Mouse (Mus musculus) stomach, embryonic 16.5 days (tissue): ENCODE results near the gene Zfp524. TPM values are rescaled to one million over a fixed set of nuclear protein-coding genes. Genes with fewer than 3 reads are reported as not detected.
A peak's percentile ranks its signal among the peaks of the same experiment; 100 is the strongest.

Experiments
- ATAC-seq: fragments of 200-750 bp; cut with Nextera tagmentation; 2 replicates; pipeline ENCODE4 v1.8.0; 2017; ENCODE audit warnings: moderate number of reproducible peaks, moderate TSS enrichment; ENCODE audit not compliant: insufficient read depth, low FRiP score
- H3K27ac ChIP-seq: fragments of 300-500 bp; sonication (generic); 2 replicates; pipeline ENCODE4 v1.5.1; 2014; ENCODE audit warnings: low read length
- H3K27me3 ChIP-seq: fragments of 300-500 bp; sonication (generic); 2 replicates; pipeline ENCODE4 v1.6.1; 2014; ENCODE audit warnings: low read length, control low read depth, mixed read lengths; ENCODE audit not compliant: control insufficient read depth, insufficient read depth
- H3K36me3 ChIP-seq: fragments of 300-500 bp; sonication (generic); 2 replicates; pipeline ENCODE4 v1.6.1; 2014; ENCODE audit warnings: low read length; ENCODE audit not compliant: control insufficient read depth, insufficient read depth
- H3K4me1 ChIP-seq: fragments of 300-500 bp; sonication (generic); 2 replicates; pipeline ENCODE4 v1.6.1; 2014; ENCODE audit warnings: low read length, control low read depth, mixed read lengths; ENCODE audit not compliant: control insufficient read depth, insufficient read depth
- H3K4me2 ChIP-seq: fragments of 300-500 bp; sonication (generic); 2 replicates; pipeline ENCODE4 v1.6.1; 2014; ENCODE audit warnings: low read depth, low read length, mixed read lengths
- H3K4me3 ChIP-seq: fragments of 300-500 bp; sonication (generic); replicated peaks from 2 replicates; pipeline ENCODE4 v1.5.1; 2014; ENCODE audit warnings: mild to moderate bottlenecking, low read length
- H3K9ac ChIP-seq: fragments of 300-500 bp; sonication (generic); 2 replicates; pipeline ENCODE4 v1.6.1; 2014; ENCODE audit warnings: low read length
- H3K9me3 ChIP-seq: fragments of 300-500 bp; sonication (generic); replicated peaks from 2 replicates; pipeline ENCODE4 v1.6.1; 2016; ENCODE audit warnings: low read length, control low read depth; ENCODE audit not compliant: control insufficient read depth
- WGBS: fragments of 180-500 bp; shearing (Covaris S2); extraction: QIAGEN DNeasy Blood & Tissue Kit; methylation state at CpG from one replicate; pipeline ENCODE4 v1.1.7; 2014; 5-methylcytosine and 5-hydroxymethylcytosine counted together
- polyA plus RNA-seq: library from polyadenylated mRNA; unstranded; fragments of >200 nt; fragmentation: Nextera tagmentation; extraction: Ambion mirVana; gene quantifications from 2 replicates; pipeline ENCODE4 v1.2.1, GENCODE M21; 2015

Gene Zfp524
- polyA plus RNA-seq, 1 experiment from 2014 or later: 17.2 TPM

- no peaks in the 10 kb centered on the region for H3K36me3 ChIP-seq
- 5% methylated on average over 45 of the region's 45 CpGs for WGBS
- H3K4me1 ChIP-seq: peaks cover 31% of the 10 kb centered on the region
- no peaks in the 10 kb centered on the region for H3K9me3 ChIP-seq
- peak overlapping the region; percentile 65 for H3K4me3 ChIP-seq
- no peak overlapping the region for H3K27ac ChIP-seq
- H3K27me3 ChIP-seq: peaks cover 43% of the 10 kb centered on the region
- peak overlapping the region; percentile 85 for H3K4me2 ChIP-seq
- no peak for ATAC-seq
- peak overlapping the region; percentile 94 for H3K9ac ChIP-seq
These were observed 38.7 kb downstream of the Zfp524 start for GRCm38 (mm10) chr7:5052931-5053343.

GRCm38 (mm10) chr7:5053456-5054179, 39.4 kb downstream of the Zfp524 start:
- Histone ChIP-seq H3K36me3 (no peaks in the 10 kb centered on the region), H3K9me3 (no peaks in the 10 kb centered on the region), H3K4me1 (peaks cover 31% of the 10 kb centered on the region), H3K4me3 (peak overlapping the region; percentile 65), H3K27ac (no peak overlapping the region), H3K4me2 (peak overlapping the region; percentile 85), H3K9ac (peak overlapping the region; percentile 94), H3K27me3 (peaks cover 43% of the 10 kb centered on the region)
- ATAC-seq: no peak
- 12% methylated on average over 32 of the region's 32 CpGs for WGBS

GRCm38 (mm10) chr7:5056651-5057263, 42.5 kb downstream of the Zfp524 start:
- 2% methylated on average over 50 of the region's 55 CpGs for WGBS
- Histone ChIP-seq H3K4me1 (peaks cover 36% of the 10 kb centered on the region), H3K4me3 (peak overlapping the region; percentile 55), H3K27me3 (peaks cover 43% of the 10 kb centered on the region), H3K9ac (peak overlapping the region; percentile 76), H3K9me3 (no peaks in the 10 kb centered on the region), H3K27ac (peak overlapping the region; percentile 21; the same call in 1 of the 2 replicates), H3K4me2 (peak overlapping the region; percentile 66), H3K36me3 (no peaks in the 10 kb centered on the region)
- ATAC-seq: no peak

- H3K4me1 ChIP-seq: peaks cover 32% of the 10 kb centered on the region
- H3K36me3 ChIP-seq: no peaks in the 10 kb centered on the region
- H3K27ac ChIP-seq: no peak overlapping the region; the same call in 1 of the 2 replicates
- no peaks in the 10 kb centered on the region for H3K9me3 ChIP-seq
- peaks cover 41% of the 10 kb centered on the region for H3K27me3 ChIP-seq
- peak overlapping the region; percentile 66 for H3K4me2 ChIP-seq
- peak overlapping the region; percentile 55 for H3K4me3 ChIP-seq
- ATAC-seq: no peak
- WGBS: 28% methylated on average over 8 of the region's 8 CpGs
- peak overlapping the region; percentile 76 for H3K9ac ChIP-seq
These were observed 43.2 kb downstream of the Zfp524 start for GRCm38 (mm10) chr7:5057381-5057780.

- H3K27ac ChIP-seq: no peak overlapping the region
- H3K27me3 ChIP-seq: peaks cover 38% of the 10 kb centered on the region
- no peak overlapping the region for H3K4me3 ChIP-seq
- peak overlapping the region; percentile 66; the same call in 1 of the 2 replicates for H3K4me2 ChIP-seq
- no peaks in the 10 kb centered on the region for H3K9me3 ChIP-seq
- ATAC-seq: no peak
- H3K36me3 ChIP-seq: no peaks in the 10 kb centered on the region
- H3K4me1 ChIP-seq: peaks cover 27% of the 10 kb centered on the region
- WGBS: 42% methylated on average over 11 of the region's 11 CpGs
- peak overlapping the region; percentile 76; the same call in 1 of the 2 replicates for H3K9ac ChIP-seq
These were observed 43.6 kb downstream of the Zfp524 start for GRCm38 (mm10) chr7:5057804-5058203.

- Histone ChIP-seq H3K4me2 (no peak overlapping the region), H3K9ac (no peak overlapping the region), H3K4me3 (no peak overlapping the region), H3K4me1 (peaks cover 19% of the 10 kb centered on the region), H3K36me3 (no peaks in the 10 kb centered on the region), H3K27ac (no peak overlapping the region), H3K9me3 (no peaks in the 10 kb centered on the region), H3K27me3 (peaks cover 29% of the 10 kb centered on the region)
- ATAC-seq: no peak
- 97% methylated on average over 1 of the region's 1 CpGs for WGBS
These were observed 44.4 kb downstream of the Zfp524 start for GRCm38 (mm10) chr7:5058631-5059030.

- no peaks in the 10 kb centered on the region for H3K9me3 ChIP-seq
- peaks cover 21% of the 10 kb centered on the region for H3K4me1 ChIP-seq
- peaks cover 21% of the 10 kb centered on the region for H3K27me3 ChIP-seq
- ATAC-seq: no peak
- no peaks in the 10 kb centered on the region for H3K36me3 ChIP-seq
- WGBS: 86% methylated on average over 12 of the region's 12 CpGs
- H3K27ac ChIP-seq: no peak overlapping the region
- no peak overlapping the region for H3K4me2 ChIP-seq
- no peak overlapping the region for H3K4me3 ChIP-seq
- H3K9ac ChIP-seq: no peak overlapping the region
These were observed 45.2 kb downstream of the Zfp524 start for GRCm38 (mm10) chr7:5059421-5059820.

GRCm38 (mm10) chr7:5060239-5060731, 46.1 kb downstream of the Zfp524 start:
- Histone ChIP-seq H3K9ac (peak overlapping the region; percentile 96), H3K4me1 (peaks cover 24% of the 10 kb centered on the region), H3K27ac (peak overlapping the region; percentile 100), H3K36me3 (no peaks in the 10 kb centered on the region), H3K4me2 (peak overlapping the region; percentile 95), H3K27me3 (peaks cover 15% of the 10 kb centered on the region), H3K9me3 (no peaks in the 10 kb centered on the region), H3K4me3 (peak overlapping the region; percentile 88)
- WGBS: 4% methylated on average over 27 of the region's 27 CpGs
- no peak for ATAC-seq
